Mouse (Mus musculus): ENCODE measurements at regions not wholly inside any gene's neighbourhood (a gene's known extent, or its start where the extent isn't known, plus 50 kb on each side); places are given as distances from the start of the nearest gene placed in this dataset.

- DNase-seq: no peak
Observed at GRCm38 (mm10) chr7:75400471-75400870, 54.9 kb upstream of the Akap13 start.

GRCm38 (mm10) chr7:75404955-75405354 is 50.4 kb upstream of the Akap13 start:
- no peak for DNase-seq

Measured in lung, postnatal 10 days (tissue).